Mouse (Mus musculus): Measurements from ENCODE around the gene Nrcam. TPM values are rescaled to one million over a fixed set of nuclear protein-coding genes. Genes with fewer than 3 reads are reported as not detected.

Nrcam gene
- polyA plus RNA-seq, 1 experiment from 2014 or later = 12.3 TPM

DNA sequence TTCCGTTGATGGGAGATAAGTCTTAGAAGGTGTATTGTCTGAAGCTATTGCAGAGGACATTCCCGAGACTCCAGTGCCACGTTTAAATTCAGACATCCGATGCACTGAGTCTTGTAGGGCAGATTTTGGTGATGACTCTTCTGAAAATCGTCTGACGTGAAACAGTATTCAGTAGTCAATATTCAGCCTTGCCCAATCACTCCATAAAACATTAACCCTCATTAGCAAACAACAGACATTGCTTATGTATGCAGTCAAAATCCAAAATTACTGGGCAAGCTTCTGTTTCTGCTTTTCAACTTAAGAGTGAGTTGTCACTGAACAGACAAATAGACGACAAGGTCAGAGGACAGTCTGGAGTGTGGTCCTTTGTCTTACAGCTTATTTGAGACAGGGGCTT lies 57.7 kb downstream of the Nrcam start:
- no peak overlapping the region for H3K4me2 ChIP-seq (replicated peaks; ENCODE audit: low read depth, low read length)
- no peaks in the 10 kb centered on the region for H3K9me3 ChIP-seq (ENCODE audit: control insufficient read depth, low read length)
- no peaks in the 10 kb centered on the region for H3K36me3 ChIP-seq (ENCODE audit: control insufficient read depth, insufficient read depth, low read length)
- no peak for ATAC-seq (ENCODE audit: low FRiP score, low TSS enrichment)
- 63% methylated on average over 7 of the region's 7 CpGs for WGBS
- no peak overlapping the region for H3K27ac ChIP-seq (ENCODE audit: low read depth, low read length)
- H3K4me3 ChIP-seq (ENCODE audit: low read length) = no peak overlapping the region
- no peaks in the 10 kb centered on the region for H3K4me1 ChIP-seq (ENCODE audit: control insufficient read depth, insufficient read depth, low read length)
- H3K27me3 ChIP-seq (ENCODE audit: control insufficient read depth, insufficient read depth, low read length) = no peaks in the 10 kb centered on the region
- H3K9ac ChIP-seq (ENCODE audit: low read depth, low read length) = no peak overlapping the region

GRCm38 (mm10) chr12:44388220-44388619 lies 59.5 kb downstream of the Nrcam start:
- ATAC-seq (ENCODE audit: low FRiP score, low TSS enrichment) = no peak
- 50% methylated on average over 1 of the region's 1 CpGs for WGBS
- Histone ChIP-seq H3K27ac (ENCODE audit: low read depth, low read length) (no peak overlapping the region), H3K9ac (ENCODE audit: low read depth, low read length) (no peak overlapping the region), H3K4me1 (ENCODE audit: control insufficient read depth, insufficient read depth, low read length) (no peaks in the 10 kb centered on the region), H3K36me3 (ENCODE audit: control insufficient read depth, insufficient read depth, low read length) (no peaks in the 10 kb centered on the region), H3K27me3 (ENCODE audit: control insufficient read depth, insufficient read depth, low read length) (no peaks in the 10 kb centered on the region), H3K4me2 (replicated peaks; ENCODE audit: low read depth, low read length) (no peak overlapping the region), H3K9me3 (ENCODE audit: control insufficient read depth, low read length) (no peaks in the 10 kb centered on the region), H3K4me3 (ENCODE audit: low read length) (no peak overlapping the region)

GRCm38 (mm10) chr12:44390391-44391137 lies 61.9 kb downstream of the Nrcam start:
- no peak overlapping the region for H3K27ac ChIP-seq (ENCODE audit: low read depth, low read length)
- H3K4me3 ChIP-seq (ENCODE audit: low read length) = no peak overlapping the region
- 89% methylated on average over 5 of the region's 5 CpGs for WGBS
- no peaks in the 10 kb centered on the region for H3K27me3 ChIP-seq (ENCODE audit: control insufficient read depth, insufficient read depth, low read length)
- no peak overlapping the region for H3K9ac ChIP-seq (ENCODE audit: low read depth, low read length)
- H3K9me3 ChIP-seq (ENCODE audit: control insufficient read depth, low read length) = no peaks in the 10 kb centered on the region
- H3K36me3 ChIP-seq (ENCODE audit: control insufficient read depth, insufficient read depth, low read length) = no peaks in the 10 kb centered on the region
- no peaks in the 10 kb centered on the region for H3K4me1 ChIP-seq (ENCODE audit: control insufficient read depth, insufficient read depth, low read length)
- ATAC-seq (ENCODE audit: low FRiP score, low TSS enrichment) = no peak
- H3K4me2 ChIP-seq (replicated peaks; ENCODE audit: low read depth, low read length) = no peak overlapping the region

GRCm38 (mm10) chr12:44394901-44395300 lies 66.2 kb downstream of the Nrcam start:
- no peak for ATAC-seq (ENCODE audit: low FRiP score, low TSS enrichment)

GRCm38 (mm10) chr12:44397782-44398181 lies 69.1 kb downstream of the Nrcam start:
- H3K9ac ChIP-seq (ENCODE audit: low read depth, low read length) = no peak overlapping the region
- H3K4me2 ChIP-seq (replicated peaks; ENCODE audit: low read depth, low read length) = no peak overlapping the region
- 27% methylated on average over 5 of the region's 5 CpGs for WGBS
- no peak for ATAC-seq (ENCODE audit: low FRiP score, low TSS enrichment)
- no peaks in the 10 kb centered on the region for H3K36me3 ChIP-seq (ENCODE audit: control insufficient read depth, insufficient read depth, low read length)
- no peaks in the 10 kb centered on the region for H3K4me1 ChIP-seq (ENCODE audit: control insufficient read depth, insufficient read depth, low read length)
- H3K4me3 ChIP-seq (ENCODE audit: low read length) = no peak overlapping the region
- no peaks in the 10 kb centered on the region for H3K9me3 ChIP-seq (ENCODE audit: control insufficient read depth, low read length)
- no peak overlapping the region for H3K27ac ChIP-seq (ENCODE audit: low read depth, low read length)
- H3K27me3 ChIP-seq (ENCODE audit: control insufficient read depth, insufficient read depth, low read length) = no peaks in the 10 kb centered on the region

More at GRCm38 (mm10) chr12:44394901-44395300, 66.2 kb downstream of the Nrcam start:
- no peaks in the 10 kb centered on the region for H3K27me3 ChIP-seq (ENCODE audit: control insufficient read depth, insufficient read depth, low read length)
- no peaks in the 10 kb centered on the region for H3K4me1 ChIP-seq (ENCODE audit: control insufficient read depth, insufficient read depth, low read length)
- H3K27ac ChIP-seq (ENCODE audit: low read depth, low read length) = no peak overlapping the region
- no peaks in the 10 kb centered on the region for H3K9me3 ChIP-seq (ENCODE audit: control insufficient read depth, low read length)
- H3K9ac ChIP-seq (ENCODE audit: low read depth, low read length) = no peak overlapping the region
- H3K4me3 ChIP-seq (ENCODE audit: low read length) = no peak overlapping the region
- 62% methylated on average over 3 of the region's 3 CpGs for WGBS
- H3K4me2 ChIP-seq (replicated peaks; ENCODE audit: low read depth, low read length) = no peak overlapping the region
- no peaks in the 10 kb centered on the region for H3K36me3 ChIP-seq (ENCODE audit: control insufficient read depth, insufficient read depth, low read length)

- Histone ChIP-seq H3K9ac (ENCODE audit: low read depth, low read length) (no peak overlapping the region), H3K4me2 (replicated peaks; ENCODE audit: low read depth, low read length) (no peak overlapping the region), H3K4me1 (ENCODE audit: control insufficient read depth, insufficient read depth, low read length) (no peaks in the 10 kb centered on the region), H3K27ac (ENCODE audit: low read depth, low read length) (no peak overlapping the region), H3K4me3 (ENCODE audit: low read length) (no peak overlapping the region), H3K36me3 (ENCODE audit: control insufficient read depth, insufficient read depth, low read length) (no peaks in the 10 kb centered on the region), H3K27me3 (ENCODE audit: control insufficient read depth, insufficient read depth, low read length) (no peaks in the 10 kb centered on the region), H3K9me3 (ENCODE audit: control insufficient read depth, low read length) (no peaks in the 10 kb centered on the region)
- ATAC-seq (ENCODE audit: low FRiP score, low TSS enrichment) = no peak
- 81% methylated on average over 1 of the region's 1 CpGs for WGBS
Measured at GRCm38 (mm10) chr12:44402134-44402533, 73.4 kb downstream of the Nrcam start.

DNA sequence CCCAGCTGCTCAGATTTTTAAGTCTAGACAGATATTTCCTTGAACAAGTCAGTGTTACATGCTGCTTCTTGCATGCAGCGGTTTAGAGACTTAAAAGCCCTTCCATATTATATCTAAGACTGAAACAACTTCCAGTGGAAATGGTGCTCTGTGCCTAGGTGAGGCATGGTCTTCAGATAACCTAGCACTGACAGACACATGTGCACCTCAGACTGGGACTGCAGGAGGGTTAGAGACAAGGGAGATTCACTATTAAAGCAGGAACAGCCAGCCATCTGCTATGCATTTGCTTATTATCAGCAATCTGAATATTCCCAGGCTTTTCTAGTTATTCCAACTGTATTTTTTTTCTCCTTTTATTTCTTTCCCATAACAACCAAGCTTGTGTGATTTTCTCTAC lies 74.6 kb downstream of the Nrcam start:
- 80% methylated on average over 1 of the region's 1 CpGs for WGBS
- Histone ChIP-seq H3K27me3 (ENCODE audit: control insufficient read depth, insufficient read depth, low read length) (no peaks in the 10 kb centered on the region), H3K27ac (ENCODE audit: low read depth, low read length) (no peak overlapping the region), H3K4me1 (ENCODE audit: control insufficient read depth, insufficient read depth, low read length) (no peaks in the 10 kb centered on the region), H3K9me3 (ENCODE audit: control insufficient read depth, low read length) (no peaks in the 10 kb centered on the region), H3K4me3 (ENCODE audit: low read length) (no peak overlapping the region), H3K9ac (ENCODE audit: low read depth, low read length) (no peak overlapping the region), H3K36me3 (ENCODE audit: control insufficient read depth, insufficient read depth, low read length) (no peaks in the 10 kb centered on the region), H3K4me2 (replicated peaks; ENCODE audit: low read depth, low read length) (no peak overlapping the region)
- ATAC-seq (ENCODE audit: low FRiP score, low TSS enrichment) = no peak

- WGBS = 36% methylated on average over 3 of the region's 3 CpGs
- no peaks in the 10 kb centered on the region for H3K4me1 ChIP-seq (ENCODE audit: control insufficient read depth, insufficient read depth, low read length)
- no peaks in the 10 kb centered on the region for H3K36me3 ChIP-seq (ENCODE audit: control insufficient read depth, insufficient read depth, low read length)
- H3K27me3 ChIP-seq (ENCODE audit: control insufficient read depth, insufficient read depth, low read length) = no peaks in the 10 kb centered on the region
- H3K9ac ChIP-seq (ENCODE audit: low read depth, low read length) = no peak overlapping the region
- H3K27ac ChIP-seq (ENCODE audit: low read depth, low read length) = no peak overlapping the region
- H3K9me3 ChIP-seq (ENCODE audit: control insufficient read depth, low read length) = no peaks in the 10 kb centered on the region
- ATAC-seq (ENCODE audit: low FRiP score, low TSS enrichment) = no peak
- H3K4me2 ChIP-seq (replicated peaks; ENCODE audit: low read depth, low read length) = no peak overlapping the region
- H3K4me3 ChIP-seq (ENCODE audit: low read length) = no peak overlapping the region
Measured at GRCm38 (mm10) chr12:44403731-44404424, 75.2 kb downstream of the Nrcam start.

GRCm38 (mm10) chr12:44409786-44410185 lies 81.1 kb downstream of the Nrcam start:
- 85% methylated on average over 4 of the region's 4 CpGs for WGBS
- H3K27me3 ChIP-seq (ENCODE audit: control insufficient read depth, insufficient read depth, low read length) = no peaks in the 10 kb centered on the region

More at GRCm38 (mm10) chr12:44409786-44410185, 81.1 kb downstream of the Nrcam start:
- no peaks in the 10 kb centered on the region for H3K36me3 ChIP-seq (ENCODE audit: control insufficient read depth, insufficient read depth, low read length)
- H3K27ac ChIP-seq (ENCODE audit: low read depth, low read length) = no peak overlapping the region
- H3K4me2 ChIP-seq (replicated peaks; ENCODE audit: low read depth, low read length) = no peak overlapping the region
- no peaks in the 10 kb centered on the region for H3K9me3 ChIP-seq (ENCODE audit: control insufficient read depth, low read length)
- no peaks in the 10 kb centered on the region for H3K4me1 ChIP-seq (ENCODE audit: control insufficient read depth, insufficient read depth, low read length)
- no peak overlapping the region for H3K4me3 ChIP-seq (ENCODE audit: low read length)
- ATAC-seq (ENCODE audit: low FRiP score, low TSS enrichment) = no peak
- H3K9ac ChIP-seq (ENCODE audit: low read depth, low read length) = no peak overlapping the region

All from kidney, embryonic 14.5 days (tissue).